Mouse (Mus musculus): ENCODE results near the gene Mfsd5.

- TF ChIP-seq CTCF (IDR thresholded peaks at IDR 0.05; ENCODE audit: insufficient read depth, low read depth, low read length) (no peak), POLR2A (IDR thresholded peaks at IDR 0.05; ENCODE audit: insufficient read depth, low read depth, low read length) (no peak)
Measured at GRCm38 (mm10) chr15:102255547-102256255, 23.6 kb upstream of the Mfsd5 start.

Data from olfactory bulb, adult 2 months (tissue).